Mouse (Mus musculus) hindbrain, embryonic 14.5 days (tissue): ENCODE measurements around the gene Dock1. TPM values are rescaled to one million over a fixed set of nuclear protein-coding genes. Genes with fewer than 3 reads are reported as not detected.

Experiments
- ATAC-seq: fragments of 200-750 bp; cut with Nextera tagmentation; 2 replicates; pipeline ENCODE4 v1.8.0; 2017; ENCODE audit warnings: moderate number of reproducible peaks, mild to moderate bottlenecking, moderate TSS enrichment, moderate library complexity; ENCODE audit not compliant: low FRiP score
- DNase-seq: peaks from one replicate; pipeline ENCODE4 v3.0.0-alpha.2; 2015; ENCODE audit warnings: low spot score
- H3K27ac ChIP-seq: fragments of 300-500 bp; sonication (generic); 2 replicates; pipeline ENCODE4 v1.5.1; 2014; ENCODE audit warnings: mild to moderate bottlenecking, moderate library complexity
- H3K27me3 ChIP-seq: fragments of 300-500 bp; sonication (generic); 2 replicates; pipeline ENCODE4 v1.6.1; 2014; ENCODE audit warnings: mild to moderate bottlenecking, low read length, mixed read lengths; ENCODE audit not compliant: control insufficient read depth, insufficient read depth
- H3K36me3 ChIP-seq: fragments of 300-500 bp; sonication (generic); replicated peaks from 2 replicates; pipeline ENCODE4 v1.6.1; 2014; ENCODE audit not compliant: control insufficient read depth, insufficient read depth
- H3K4me1 ChIP-seq: fragments of 300-500 bp; sonication (generic); replicated peaks from 2 replicates; pipeline ENCODE4 v1.6.1; 2014; ENCODE audit warnings: antibody characterized with exemption, low read length, mixed read lengths; ENCODE audit not compliant: control insufficient read depth, insufficient read depth
- H3K4me2 ChIP-seq: fragments of 300-500 bp; sonication (generic); replicated peaks from 2 replicates; pipeline ENCODE4 v1.6.1; 2014; ENCODE audit warnings: mild to moderate bottlenecking, moderate library complexity
- H3K4me3 ChIP-seq: fragments of 300-500 bp; sonication (generic); replicated peaks from 2 replicates; pipeline ENCODE4 v1.5.1; 2014; ENCODE audit warnings: mild to moderate bottlenecking, low read length
- H3K9ac ChIP-seq: fragments of 300-500 bp; sonication (generic); 2 replicates; pipeline ENCODE4 v1.6.1; 2014
- H3K9me3 ChIP-seq: fragments of 300-500 bp; sonication (generic); 2 replicates; pipeline ENCODE4 v1.6.1; 2016; ENCODE audit warnings: low read length; ENCODE audit not compliant: control insufficient read depth
- WGBS: fragments of 180-500 bp; shearing (Covaris S2); extraction: QIAGEN DNeasy Blood & Tissue Kit; methylation state at CpG from one replicate; pipeline ENCODE4 v1.1.7; 2014; 5-methylcytosine and 5-hydroxymethylcytosine counted together
- polyA plus RNA-seq: library from polyadenylated mRNA; unstranded; fragments of >200 nt; fragmentation: Nextera tagmentation; extraction: Ambion mirVana; gene quantifications from 2 replicates; pipeline ENCODE4 v1.2.1, GENCODE M21; 2014

Dock1 gene
- polyA plus RNA-seq, 1 experiment from 2014 or later: 9.9 TPM

DNA sequence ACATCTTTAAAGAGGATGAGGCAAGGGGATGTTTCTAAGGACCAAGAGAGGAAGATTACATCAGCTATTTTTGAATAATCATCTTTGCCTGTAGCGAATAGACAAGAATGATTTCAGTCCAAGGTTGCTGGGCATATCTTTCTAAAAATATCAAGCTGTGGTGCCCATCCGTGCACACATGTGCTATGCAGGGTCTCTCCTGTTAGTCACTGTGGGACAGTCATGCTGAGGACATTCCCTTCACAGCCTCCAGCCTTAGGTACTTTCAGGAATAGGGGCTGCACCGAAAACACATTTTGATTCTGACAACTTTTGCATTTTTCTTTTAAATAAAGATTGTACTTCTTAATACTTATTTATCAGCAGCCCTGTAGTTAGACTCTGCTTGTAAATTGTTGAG lies 124.4 kb downstream of the Dock1 start:
- WGBS: 87% methylated on average over 3 of the region's 3 CpGs
- no peaks in the 10 kb centered on the region for H3K36me3 ChIP-seq
- no peak overlapping the region for H3K9ac ChIP-seq
- no peaks in the 10 kb centered on the region for H3K4me1 ChIP-seq
- DNase-seq (no peak), ATAC-seq (no peak)
- no peak overlapping the region for H3K4me2 ChIP-seq
- no peak overlapping the region for H3K4me3 ChIP-seq
- no peaks in the 10 kb centered on the region for H3K9me3 ChIP-seq
- H3K27me3 ChIP-seq: no peaks in the 10 kb centered on the region
- H3K27ac ChIP-seq: no peak overlapping the region

DNA sequence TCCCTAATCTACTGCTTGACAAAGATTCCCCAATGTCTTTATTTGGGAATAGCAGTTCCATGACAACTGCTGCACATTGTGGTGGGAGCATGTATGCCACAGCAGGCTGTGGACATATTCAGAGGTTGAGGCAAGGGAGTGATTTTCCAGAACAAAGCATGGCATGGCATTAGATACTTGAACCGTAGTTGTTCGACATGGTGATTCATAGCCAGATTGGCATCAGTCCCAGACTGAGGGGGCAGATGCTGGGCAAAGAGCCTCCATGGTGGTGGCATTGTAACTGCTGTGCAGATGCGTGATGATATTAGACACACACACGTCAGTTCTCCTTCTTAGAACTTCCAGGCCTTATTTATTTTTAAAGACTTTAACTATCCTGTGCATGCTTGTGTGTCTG lies 129.6 kb downstream of the Dock1 start:
- H3K4me2 ChIP-seq: no peak overlapping the region
- H3K9me3 ChIP-seq: no peaks in the 10 kb centered on the region
- DNase-seq (peak; percentile 51), ATAC-seq (no peak)
- H3K4me1 ChIP-seq: no peaks in the 10 kb centered on the region
- H3K4me3 ChIP-seq: no peak overlapping the region
- WGBS: 48% methylated on average over 4 of the region's 4 CpGs
- H3K9ac ChIP-seq: no peak overlapping the region
- H3K27ac ChIP-seq: no peak overlapping the region
- no peaks in the 10 kb centered on the region for H3K36me3 ChIP-seq
- H3K27me3 ChIP-seq: no peaks in the 10 kb centered on the region

DNA sequence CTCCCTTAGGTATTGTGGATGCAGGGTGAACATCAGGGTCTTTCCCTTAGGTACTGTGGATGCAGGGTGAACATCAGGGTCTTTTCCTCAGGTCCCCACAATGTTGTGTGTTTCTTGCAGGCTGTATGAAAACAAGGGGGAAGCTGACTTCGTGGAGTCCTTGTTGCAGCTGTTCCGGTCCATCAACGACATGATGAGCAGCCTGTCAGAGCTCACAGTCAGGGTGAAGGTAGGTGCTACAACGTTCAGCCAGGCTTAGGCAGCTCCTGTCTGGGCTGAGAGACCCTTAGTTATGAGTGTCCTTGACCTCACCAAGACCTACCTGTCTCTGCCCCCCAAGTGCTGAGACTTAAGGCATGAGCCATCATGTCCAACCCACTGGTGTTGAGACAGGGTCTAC lies 134.0 kb downstream of the Dock1 start:
- DNase-seq: no peak
- WGBS: 85% methylated on average over 4 of the region's 4 CpGs
- no peak overlapping the region for H3K27ac ChIP-seq
- H3K4me2 ChIP-seq: no peak overlapping the region
- H3K4me3 ChIP-seq: no peak overlapping the region
- no peak overlapping the region for H3K9ac ChIP-seq
- no peaks in the 10 kb centered on the region for H3K9me3 ChIP-seq
- no peak for ATAC-seq
- no peaks in the 10 kb centered on the region for H3K27me3 ChIP-seq
- no peaks in the 10 kb centered on the region for H3K4me1 ChIP-seq
- H3K36me3 ChIP-seq: no peaks in the 10 kb centered on the region

DNA sequence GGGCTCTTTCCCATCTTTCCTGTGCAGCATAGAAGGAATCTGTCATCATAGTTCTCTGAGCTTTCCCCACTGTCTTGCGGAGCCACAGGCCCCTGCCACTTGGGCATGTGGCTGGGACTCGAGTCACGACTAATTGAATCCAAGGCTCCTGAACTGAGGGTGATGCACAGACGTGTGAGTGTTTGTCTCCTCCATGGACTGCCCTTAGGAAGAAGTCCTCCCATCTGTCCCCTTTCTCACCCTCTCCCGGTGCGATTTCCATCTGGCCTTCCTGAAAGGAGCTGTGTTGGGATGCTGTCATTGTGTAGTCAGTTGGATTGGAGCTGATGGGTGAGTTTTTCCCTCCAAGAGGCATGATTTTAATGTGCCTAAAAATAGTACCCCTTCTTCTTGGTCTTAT lies 136.3 kb downstream of the Dock1 start:
- Histone ChIP-seq H3K4me3 (no peak overlapping the region), H3K9ac (no peak overlapping the region), H3K9me3 (no peaks in the 10 kb centered on the region), H3K27ac (no peak overlapping the region), H3K27me3 (no peaks in the 10 kb centered on the region), H3K4me2 (no peak overlapping the region), H3K4me1 (no peaks in the 10 kb centered on the region), H3K36me3 (no peaks in the 10 kb centered on the region)
- WGBS: 79% methylated on average over 6 of the region's 6 CpGs
- ATAC-seq (no peak), DNase-seq (no peak)

- H3K4me2 ChIP-seq: no peak overlapping the region
- no peak overlapping the region for H3K4me3 ChIP-seq
- H3K9ac ChIP-seq: no peak overlapping the region
- H3K9me3 ChIP-seq: no peaks in the 10 kb centered on the region
- no peak overlapping the region for H3K27ac ChIP-seq
- H3K4me1 ChIP-seq: no peaks in the 10 kb centered on the region
- WGBS: 89% methylated on average over 2 of the region's 2 CpGs
- H3K27me3 ChIP-seq: no peaks in the 10 kb centered on the region
- DNase-seq (no peak), ATAC-seq (no peak)
- H3K36me3 ChIP-seq: no peaks in the 10 kb centered on the region
Measured at GRCm38 (mm10) chr7:134808406-134808805, 138.0 kb downstream of the Dock1 start.

GRCm38 (mm10) chr7:134809241-134809975 lies 139.0 kb downstream of the Dock1 start:
- no peak for DNase-seq

DNA sequence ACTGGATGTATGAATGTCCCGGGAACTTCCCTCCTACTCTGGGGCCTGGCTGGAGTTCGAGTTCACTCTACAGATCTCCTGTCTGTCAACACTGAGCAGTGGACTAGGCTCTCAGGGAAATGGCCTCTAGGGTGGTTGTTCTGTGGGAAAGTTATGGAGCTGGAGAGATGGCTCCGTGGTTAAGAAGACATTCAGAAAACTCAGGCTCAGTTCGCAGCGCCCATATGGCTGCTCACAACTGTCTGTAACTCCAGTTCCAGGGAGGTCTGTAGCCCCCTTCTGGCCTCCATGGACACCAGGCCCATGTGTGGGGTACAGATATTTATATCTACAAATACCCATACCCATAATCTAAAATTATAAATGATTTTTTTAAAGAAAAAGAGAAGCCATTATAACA lies 148.0 kb downstream of the Dock1 start:
- 97% methylated on average over 5 of the region's 5 CpGs for WGBS
- Histone ChIP-seq H3K4me1 (no peaks in the 10 kb centered on the region; the same call in 1 of the 2 replicates), H3K27ac (no peak overlapping the region), H3K4me3 (no peak overlapping the region), H3K27me3 (no peaks in the 10 kb centered on the region), H3K4me2 (no peak overlapping the region), H3K36me3 (no peaks in the 10 kb centered on the region), H3K9me3 (no peaks in the 10 kb centered on the region), H3K9ac (no peak overlapping the region)
- ATAC-seq (no peak), DNase-seq (no peak)

More at GRCm38 (mm10) chr7:134809241-134809975, 139.0 kb downstream of the Dock1 start:
- no peak overlapping the region for H3K4me2 ChIP-seq
- H3K36me3 ChIP-seq: no peaks in the 10 kb centered on the region
- H3K9me3 ChIP-seq: no peaks in the 10 kb centered on the region
- no peaks in the 10 kb centered on the region for H3K4me1 ChIP-seq
- no peaks in the 10 kb centered on the region for H3K27me3 ChIP-seq
- WGBS: 84% methylated on average over 6 of the region's 6 CpGs
- H3K27ac ChIP-seq: no peak overlapping the region
- no peak overlapping the region for H3K9ac ChIP-seq
- ATAC-seq: no peak
- no peak overlapping the region for H3K4me3 ChIP-seq

- no peaks in the 10 kb centered on the region for H3K9me3 ChIP-seq
- no peak for ATAC-seq
- H3K4me3 ChIP-seq: no peak overlapping the region
- H3K4me1 ChIP-seq: no peaks in the 10 kb centered on the region; the same call in 1 of the 2 replicates
- peak; percentile 27 for DNase-seq
- no peaks in the 10 kb centered on the region for H3K27me3 ChIP-seq
- no peak overlapping the region for H3K27ac ChIP-seq
- H3K4me2 ChIP-seq: no peak overlapping the region
- no peaks in the 10 kb centered on the region for H3K36me3 ChIP-seq
- 39% methylated on average over 1 of the region's 1 CpGs for WGBS
- no peak overlapping the region for H3K9ac ChIP-seq
Measured at GRCm38 (mm10) chr7:134821264-134821663, 150.8 kb downstream of the Dock1 start.

DNA sequence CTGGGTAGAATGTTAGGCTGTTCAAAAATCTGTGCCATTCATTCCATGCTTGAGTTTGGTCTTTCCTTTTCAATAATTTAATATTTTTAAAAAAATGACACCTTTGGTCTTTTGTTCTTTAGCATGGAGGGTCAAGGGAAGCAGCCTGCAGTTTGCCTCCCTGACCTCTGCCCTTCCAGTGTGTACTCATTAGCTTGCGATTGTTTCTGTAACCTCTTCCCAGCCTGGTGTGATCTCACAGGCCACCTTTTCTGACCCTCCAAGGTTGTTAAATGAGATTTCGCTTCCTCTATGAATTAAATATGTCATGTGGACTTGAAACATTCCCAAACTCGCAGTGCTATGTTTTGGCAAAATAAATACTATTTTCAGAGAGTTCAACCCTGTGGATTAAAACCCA lies 151.6 kb downstream of the Dock1 start:
- H3K36me3 ChIP-seq: no peaks in the 10 kb centered on the region
- H3K9me3 ChIP-seq: no peaks in the 10 kb centered on the region
- WGBS: 78% methylated on average over 3 of the region's 3 CpGs
- ATAC-seq (no peak), DNase-seq (no peak)
- no peak overlapping the region for H3K27ac ChIP-seq
- no peak overlapping the region for H3K4me2 ChIP-seq
- H3K9ac ChIP-seq: no peak overlapping the region
- H3K4me1 ChIP-seq: no peaks in the 10 kb centered on the region; the same call in 1 of the 2 replicates
- H3K4me3 ChIP-seq: no peak overlapping the region
- no peaks in the 10 kb centered on the region for H3K27me3 ChIP-seq

GRCm38 (mm10) chr7:134823891-134824290 lies 153.4 kb downstream of the Dock1 start:
- DNase-seq (no peak), ATAC-seq (no peak)
- H3K9ac ChIP-seq: no peak overlapping the region
- no peak overlapping the region for H3K4me3 ChIP-seq
- no peak overlapping the region for H3K4me2 ChIP-seq
- H3K9me3 ChIP-seq: no peaks in the 10 kb centered on the region
- no peaks in the 10 kb centered on the region for H3K27me3 ChIP-seq
- 62% methylated on average over 4 of the region's 4 CpGs for WGBS
- no peaks in the 10 kb centered on the region for H3K36me3 ChIP-seq
- H3K27ac ChIP-seq: no peak overlapping the region
- no peaks in the 10 kb centered on the region; the same call in 1 of the 2 replicates for H3K4me1 ChIP-seq
